Mouse (Mus musculus): ENCODE measurements around the gene Als2cl. TPM values are rescaled to one million over a fixed set of nuclear protein-coding genes. Genes with fewer than 3 reads are reported as not detected.

Gene Als2cl
- total and polyA plus RNA-seq, 2 experiments from 2014 or later, result 2.1 to 5.5 TPM

DNA sequence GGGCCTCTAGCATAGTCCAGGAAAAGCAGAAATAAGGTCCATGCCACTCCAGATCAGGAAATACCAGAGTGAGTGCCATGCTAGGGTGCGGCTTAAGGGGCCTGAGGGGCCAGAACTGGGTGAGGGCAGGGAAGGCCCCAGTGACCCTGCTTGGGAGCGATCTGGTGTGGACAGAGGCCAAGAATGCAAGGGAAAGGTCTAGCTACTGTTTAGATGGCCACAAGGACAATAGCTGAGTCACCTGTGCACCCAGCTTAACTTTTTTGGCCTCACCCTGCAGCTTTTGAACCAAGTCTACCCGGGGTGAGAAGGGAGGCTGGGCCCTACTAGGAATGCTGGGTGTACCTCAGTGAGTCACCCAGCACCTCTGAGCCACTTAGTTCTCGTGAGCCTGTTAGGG, 1.1 kb downstream of the Als2cl start:
- DNase-seq (ENCODE audit: low spot score), result no peak
- no peaks in the 10 kb centered on the region for H3K9me3 ChIP-seq (replicated peaks; ENCODE audit: control insufficient read depth, low read length)
- peak overlapping the region; percentile 80; the same call in 1 of the 2 replicates for H3K27ac ChIP-seq (ENCODE audit: low read depth)
- H3K4me2 ChIP-seq (ENCODE audit: low read depth, low read length), result peak overlapping the region; percentile 74
- peaks cover 23% of the 10 kb centered on the region for H3K4me1 ChIP-seq (ENCODE audit: control insufficient read depth, insufficient read depth)
- no peaks in the 10 kb centered on the region for H3K27me3 ChIP-seq (ENCODE audit: control insufficient read depth, insufficient read depth, low read length)
- H3K9ac ChIP-seq (replicated peaks; ENCODE audit: low read depth, low read length), result 0 out of 2 replicates have a peak overlapping the region, but pooled peaks have one; percentile 54
- ATAC-seq (ENCODE audit: insufficient read depth, low read depth), result no peak
- 63% methylated on average over 4 of the region's 4 CpGs for WGBS
- peak overlapping the region; percentile 58 for H3K4me3 ChIP-seq (ENCODE audit: low read depth, low read length)
- peaks cover 5% of the 10 kb centered on the region; the same call in 1 of the 2 replicates for H3K36me3 ChIP-seq (replicated peaks; ENCODE audit: control insufficient read depth, insufficient read depth, low read length)
- no peak for TF ChIP-seq EP300 (IDR thresholded peaks at IDR 0.05; ENCODE audit: low read depth)
- TF ChIP-seq CTCF (IDR thresholded peaks at IDR 0.05; ENCODE audit: low read depth), result no peak

GRCm38 (mm10) chr9:110881953-110882352, 2.3 kb downstream of the Als2cl start:
- ATAC-seq (ENCODE audit: insufficient read depth, low read depth) (no peak), DNase-seq (ENCODE audit: low spot score) (no peak)
- no peak overlapping the region for H3K4me3 ChIP-seq (ENCODE audit: low read depth, low read length)
- WGBS, result 65% methylated on average over 7 of the region's 7 CpGs
- no peaks in the 10 kb centered on the region for H3K27me3 ChIP-seq (ENCODE audit: control insufficient read depth, insufficient read depth, low read length)
- peaks cover 23% of the 10 kb centered on the region for H3K4me1 ChIP-seq (ENCODE audit: control insufficient read depth, insufficient read depth)
- H3K4me2 ChIP-seq (ENCODE audit: low read depth, low read length), result peak overlapping the region; percentile 7; the same call in 1 of the 2 replicates
- H3K36me3 ChIP-seq (replicated peaks; ENCODE audit: control insufficient read depth, insufficient read depth, low read length), result peaks cover 5% of the 10 kb centered on the region; the same call in 1 of the 2 replicates
- H3K9me3 ChIP-seq (replicated peaks; ENCODE audit: control insufficient read depth, low read length), result no peaks in the 10 kb centered on the region
- H3K9ac ChIP-seq (replicated peaks; ENCODE audit: low read depth, low read length), result no peak overlapping the region
- H3K27ac ChIP-seq (ENCODE audit: low read depth), result 0 out of 2 replicates have a peak overlapping the region, but pooled peaks have one; percentile 1
- TF ChIP-seq CTCF (IDR thresholded peaks at IDR 0.05; ENCODE audit: low read depth), result no peak

- TF ChIP-seq EP300 (IDR thresholded peaks at IDR 0.05; ENCODE audit: low read depth), result no peak
- no peak for TF ChIP-seq CTCF (IDR thresholded peaks at IDR 0.05; ENCODE audit: low read depth)
- Histone ChIP-seq H3K9me3 (replicated peaks; ENCODE audit: control insufficient read depth, low read length) (no peaks in the 10 kb centered on the region), H3K27ac (ENCODE audit: low read depth) (no peak overlapping the region), H3K36me3 (replicated peaks; ENCODE audit: control insufficient read depth, insufficient read depth, low read length) (peaks cover 10% of the 10 kb centered on the region; the same call in 1 of the 2 replicates), H3K4me3 (ENCODE audit: low read depth, low read length) (no peak overlapping the region), H3K4me1 (ENCODE audit: control insufficient read depth, insufficient read depth) (peaks cover 7% of the 10 kb centered on the region), H3K4me2 (ENCODE audit: low read depth, low read length) (no peak overlapping the region), H3K27me3 (ENCODE audit: control insufficient read depth, insufficient read depth, low read length) (no peaks in the 10 kb centered on the region), H3K9ac (replicated peaks; ENCODE audit: low read depth, low read length) (no peak overlapping the region)
- WGBS, result 65% methylated on average over 9 of the region's 9 CpGs
- DNase-seq (ENCODE audit: low spot score) (no peak), ATAC-seq (ENCODE audit: insufficient read depth, low read depth) (no peak)
These were observed 8.0 kb downstream of the Als2cl start for GRCm38 (mm10) chr9:110887388-110888303.

- DNase-seq (ENCODE audit: low spot score) (no peak), ATAC-seq (ENCODE audit: insufficient read depth, low read depth) (no peak)
- TF ChIP-seq CTCF (IDR thresholded peaks at IDR 0.05; ENCODE audit: low read depth), result no peak
- TF ChIP-seq EP300 (IDR thresholded peaks at IDR 0.05; ENCODE audit: low read depth), result no peak
- Histone ChIP-seq H3K9ac (replicated peaks; ENCODE audit: low read depth, low read length) (no peak overlapping the region), H3K36me3 (replicated peaks; ENCODE audit: control insufficient read depth, insufficient read depth, low read length) (peaks cover 13% of the 10 kb centered on the region; the same call in 1 of the 2 replicates), H3K4me3 (ENCODE audit: low read depth, low read length) (no peak overlapping the region), H3K9me3 (replicated peaks; ENCODE audit: control insufficient read depth, low read length) (no peaks in the 10 kb centered on the region), H3K27me3 (ENCODE audit: control insufficient read depth, insufficient read depth, low read length) (no peaks in the 10 kb centered on the region), H3K27ac (ENCODE audit: low read depth) (no peak overlapping the region), H3K4me2 (ENCODE audit: low read depth, low read length) (no peak overlapping the region), H3K4me1 (ENCODE audit: control insufficient read depth, insufficient read depth) (peaks cover 7% of the 10 kb centered on the region)
- WGBS, result 91% methylated on average over 14 of the region's 14 CpGs
These were observed 9.3 kb downstream of the Als2cl start for GRCm38 (mm10) chr9:110888935-110889334.

DNA sequence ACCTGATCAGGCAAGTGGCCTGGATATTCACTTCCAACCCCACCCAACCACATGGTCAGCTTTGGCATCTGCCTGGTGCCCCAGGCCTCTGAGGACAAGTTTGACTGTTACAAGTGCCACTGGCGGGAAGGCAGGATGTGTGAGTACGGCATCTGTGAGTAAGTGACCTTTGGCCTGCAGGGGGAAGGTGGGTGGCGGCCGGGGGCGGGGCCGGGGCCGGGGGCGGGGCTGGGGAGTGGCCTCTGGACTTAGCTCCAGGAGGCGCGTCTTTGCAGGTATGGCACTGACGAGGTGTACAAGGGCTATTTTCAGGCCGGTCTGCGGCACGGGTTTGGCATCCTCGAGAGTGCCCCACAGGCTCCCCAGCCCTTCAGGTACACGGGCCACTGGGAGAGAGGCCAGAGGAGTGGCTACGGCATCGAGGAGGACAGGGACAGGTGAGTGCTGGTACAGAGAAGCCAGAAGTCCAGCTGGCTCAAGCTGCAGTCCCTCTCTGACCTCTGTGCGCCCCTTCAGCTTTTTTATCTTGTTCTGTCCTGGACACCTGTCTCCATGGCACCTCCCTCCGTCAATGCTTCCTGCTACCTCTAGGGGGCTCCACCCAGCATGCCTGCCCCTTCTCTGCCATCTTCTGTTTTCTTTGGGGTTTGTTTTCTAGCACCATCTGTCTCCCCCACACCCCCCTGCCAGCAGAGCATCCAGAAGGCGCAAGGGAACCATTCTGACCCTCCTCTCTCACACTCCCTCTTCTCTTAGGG, 10.5 kb downstream of the Als2cl start:
- WGBS, result 19% methylated on average over 19 of the region's 21 CpGs
- no peak overlapping the region for H3K4me2 ChIP-seq (ENCODE audit: low read depth, low read length)
- H3K4me3 ChIP-seq (ENCODE audit: low read depth, low read length), result no peak overlapping the region
- H3K36me3 ChIP-seq (replicated peaks; ENCODE audit: control insufficient read depth, insufficient read depth, low read length), result 0 out of 2 replicates have a peak, but pooled peaks cover 12% of the 10 kb centered on the region
- TF ChIP-seq CTCF (IDR thresholded peaks at IDR 0.05; ENCODE audit: low read depth), result no peak
- TF ChIP-seq EP300 (IDR thresholded peaks at IDR 0.05; ENCODE audit: low read depth), result no peak
- DNase-seq (ENCODE audit: low spot score) (no peak), ATAC-seq (ENCODE audit: insufficient read depth, low read depth) (no peak; the same call in 1 of the 2 replicates)
- H3K9me3 ChIP-seq (replicated peaks; ENCODE audit: control insufficient read depth, low read length), result no peaks in the 10 kb centered on the region
- H3K4me1 ChIP-seq (ENCODE audit: control insufficient read depth, insufficient read depth), result peaks cover 7% of the 10 kb centered on the region
- H3K27ac ChIP-seq (ENCODE audit: low read depth), result no peak overlapping the region
- H3K27me3 ChIP-seq (ENCODE audit: control insufficient read depth, insufficient read depth, low read length), result peaks cover 4% of the 10 kb centered on the region; the same call in 1 of the 2 replicates
- no peak overlapping the region for H3K9ac ChIP-seq (replicated peaks; ENCODE audit: low read depth, low read length)
